Mouse (Mus musculus): ENCODE results near the gene Cep41. TPM values are rescaled to one million over a fixed set of nuclear protein-coding genes. Genes with fewer than 3 reads are reported as not detected.

Gene Cep41
- polyA plus RNA-seq, 1 experiment = 4.1 TPM

- 77% methylated on average over 4 of the region's 4 CpGs for WGBS
- Histone ChIP-seq H3K4me1 (ENCODE audit: control insufficient read depth, insufficient read depth, low read length) (no peaks in the 10 kb centered on the region), H3K27ac (ENCODE audit: insufficient read depth, low read length) (no peak overlapping the region), H3K4me3 (replicated peaks; ENCODE audit: insufficient read depth, low read depth, low read length) (no peak overlapping the region), H3K27me3 (ENCODE audit: control insufficient read depth, insufficient read depth, low read length) (no peaks in the 10 kb centered on the region)
- no peak for DNase-seq
- TF ChIP-seq POLR2A (IDR thresholded peaks at IDR 0.05; ENCODE audit: borderline replicate concordance, insufficient read depth, low read length) (no peak), CTCF (IDR thresholded peaks at IDR 0.05; ENCODE audit: borderline replicate concordance, insufficient read depth, low read depth, low read length) (no peak)
Measured at GRCm38 (mm10) chr6:30665296-30665695, 28.3 kb downstream of the Cep41 start.

- WGBS = 59% methylated on average over 6 of the region's 6 CpGs
- H3K27me3 ChIP-seq (ENCODE audit: control insufficient read depth, insufficient read depth, low read length) = no peaks in the 10 kb centered on the region
- no peak overlapping the region for H3K27ac ChIP-seq (ENCODE audit: insufficient read depth, low read length)
- DNase-seq = no peak
- H3K4me1 ChIP-seq (ENCODE audit: control insufficient read depth, insufficient read depth, low read length) = no peaks in the 10 kb centered on the region
- TF ChIP-seq CTCF (IDR thresholded peaks at IDR 0.05; ENCODE audit: borderline replicate concordance, insufficient read depth, low read depth, low read length) (no peak), POLR2A (IDR thresholded peaks at IDR 0.05; ENCODE audit: borderline replicate concordance, insufficient read depth, low read length) (no peak)
- H3K4me3 ChIP-seq (replicated peaks; ENCODE audit: insufficient read depth, low read depth, low read length) = no peak overlapping the region
Measured at GRCm38 (mm10) chr6:30664776-30665175, 28.8 kb downstream of the Cep41 start.

- Histone ChIP-seq H3K4me3 (replicated peaks; ENCODE audit: insufficient read depth, low read depth, low read length) (no peak overlapping the region), H3K4me1 (ENCODE audit: control insufficient read depth, insufficient read depth, low read length) (no peaks in the 10 kb centered on the region), H3K27ac (ENCODE audit: insufficient read depth, low read length) (no peak overlapping the region), H3K27me3 (ENCODE audit: control insufficient read depth, insufficient read depth, low read length) (no peaks in the 10 kb centered on the region)
- no peak for DNase-seq
- WGBS = 85% methylated on average over 9 of the region's 9 CpGs
- TF ChIP-seq CTCF (IDR thresholded peaks at IDR 0.05; ENCODE audit: borderline replicate concordance, insufficient read depth, low read depth, low read length) (no peak), POLR2A (IDR thresholded peaks at IDR 0.05; ENCODE audit: borderline replicate concordance, insufficient read depth, low read length) (no peak)
Measured at GRCm38 (mm10) chr6:30658619-30659018, 34.9 kb downstream of the Cep41 start.

GRCm38 (mm10) chr6:30657279-30657678 lies 36.3 kb downstream of the Cep41 start:
- TF ChIP-seq CTCF (IDR thresholded peaks at IDR 0.05; ENCODE audit: borderline replicate concordance, insufficient read depth, low read depth, low read length) = no peak
- DNase-seq = no peak
- no peak overlapping the region for H3K27ac ChIP-seq (ENCODE audit: insufficient read depth, low read length)
- 94% methylated on average over 12 of the region's 12 CpGs for WGBS
- H3K4me3 ChIP-seq (replicated peaks; ENCODE audit: insufficient read depth, low read depth, low read length) = no peak overlapping the region
- H3K4me1 ChIP-seq (ENCODE audit: control insufficient read depth, insufficient read depth, low read length) = no peaks in the 10 kb centered on the region
- H3K27me3 ChIP-seq (ENCODE audit: control insufficient read depth, insufficient read depth, low read length) = no peaks in the 10 kb centered on the region

- Histone ChIP-seq H3K4me1 (ENCODE audit: control insufficient read depth, insufficient read depth, low read length) (no peaks in the 10 kb centered on the region; the same call in 1 of the 2 replicates), H3K27ac (ENCODE audit: insufficient read depth, low read length) (no peak overlapping the region), H3K4me3 (replicated peaks; ENCODE audit: insufficient read depth, low read depth, low read length) (no peak overlapping the region), H3K27me3 (ENCODE audit: control insufficient read depth, insufficient read depth, low read length) (no peaks in the 10 kb centered on the region)
- no peak for DNase-seq
- TF ChIP-seq POLR2A (IDR thresholded peaks at IDR 0.05; ENCODE audit: borderline replicate concordance, insufficient read depth, low read length) (no peak), CTCF (IDR thresholded peaks at IDR 0.05; ENCODE audit: borderline replicate concordance, insufficient read depth, low read depth, low read length) (no peak)
- WGBS = 98% methylated on average over 3 of the region's 3 CpGs
Measured at GRCm38 (mm10) chr6:30654932-30655331, 38.6 kb downstream of the Cep41 start.

GRCm38 (mm10) chr6:30654402-30654859 lies 39.1 kb downstream of the Cep41 start:
- TF ChIP-seq POLR2A (IDR thresholded peaks at IDR 0.05; ENCODE audit: borderline replicate concordance, insufficient read depth, low read length) = no peak
- no peak for TF ChIP-seq CTCF (IDR thresholded peaks at IDR 0.05; ENCODE audit: borderline replicate concordance, insufficient read depth, low read depth, low read length)
- DNase-seq = no peak
- whole genome bisulfite sequencing = 92% methylated on average over 6 of the region's 6 CpGs
- H3K4me1 ChIP-seq (ENCODE audit: control insufficient read depth, insufficient read depth, low read length) = no peaks in the 10 kb centered on the region; the same call in 1 of the 2 replicates
- no peak overlapping the region for H3K4me3 ChIP-seq (replicated peaks; ENCODE audit: insufficient read depth, low read depth, low read length)
- H3K27me3 ChIP-seq (ENCODE audit: control insufficient read depth, insufficient read depth, low read length) = no peaks in the 10 kb centered on the region
- H3K27ac ChIP-seq (ENCODE audit: insufficient read depth, low read length) = no peak overlapping the region

GRCm38 (mm10) chr6:30653518-30653917 lies 40.0 kb downstream of the Cep41 start:
- H3K4me3 ChIP-seq (replicated peaks; ENCODE audit: insufficient read depth, low read depth, low read length) = no peak overlapping the region
- DNase-seq = no peak
- 93% methylated on average over 6 of the region's 6 CpGs for WGBS
- H3K4me1 ChIP-seq (ENCODE audit: control insufficient read depth, insufficient read depth, low read length) = no peaks in the 10 kb centered on the region; the same call in 1 of the 2 replicates
- no peaks in the 10 kb centered on the region for H3K27me3 ChIP-seq (ENCODE audit: control insufficient read depth, insufficient read depth, low read length)
- TF ChIP-seq POLR2A (IDR thresholded peaks at IDR 0.05; ENCODE audit: borderline replicate concordance, insufficient read depth, low read length) (no peak), CTCF (IDR thresholded peaks at IDR 0.05; ENCODE audit: borderline replicate concordance, insufficient read depth, low read depth, low read length) (no peak)
- no peak overlapping the region for H3K27ac ChIP-seq (ENCODE audit: insufficient read depth, low read length)

- no peak overlapping the region for H3K27ac ChIP-seq (ENCODE audit: insufficient read depth, low read length)
- H3K27me3 ChIP-seq (ENCODE audit: control insufficient read depth, insufficient read depth, low read length) = no peaks in the 10 kb centered on the region
- TF ChIP-seq CTCF (IDR thresholded peaks at IDR 0.05; ENCODE audit: borderline replicate concordance, insufficient read depth, low read depth, low read length) (no peak), POLR2A (IDR thresholded peaks at IDR 0.05; ENCODE audit: borderline replicate concordance, insufficient read depth, low read length) (no peak)
- no peak overlapping the region for H3K4me3 ChIP-seq (replicated peaks; ENCODE audit: insufficient read depth, low read depth, low read length)
- WGBS = 89% methylated on average over 9 of the region's 9 CpGs
- no peak for DNase-seq
- no peaks in the 10 kb centered on the region; the same call in 1 of the 2 replicates for H3K4me1 ChIP-seq (ENCODE audit: control insufficient read depth, insufficient read depth, low read length)
Measured at GRCm38 (mm10) chr6:30652425-30653188, 40.9 kb downstream of the Cep41 start.
